Mouse (Mus musculus): ENCODE measurements at regions not wholly inside any gene's neighbourhood (a gene's known extent, or its start where the extent isn't known, plus 50 kb on each side); places are given as distances from the start of the nearest gene placed in this dataset.

GRCm38 (mm10) chr10:115722589-115722988 is 94.0 kb upstream of the Tspan8 start:
- Histone ChIP-seq H3K27ac (ENCODE audit: control insufficient read depth, low read depth, low read length) (no peak overlapping the region), H3K4me3 (ENCODE audit: control insufficient read depth in 1 of 2, insufficient read depth in 1 of 2, low read depth in 2 of 2, low read length in 2 of 2) (no peak overlapping the region), H3K4me1 (ENCODE audit: control insufficient read depth in 1 of 2, insufficient read depth in 2 of 2, low read length in 2 of 2) (no peaks in the 10 kb centered on the region), H3K36me3 (ENCODE audit: control insufficient read depth in 1 of 2, insufficient read depth in 2 of 2, low read length in 2 of 2) (no peaks in the 10 kb centered on the region), H3K27me3 (ENCODE audit: control insufficient read depth in 1 of 2, insufficient read depth in 2 of 2, low read length in 2 of 2) (no peaks in the 10 kb centered on the region), H3K9me3 (replicated peaks; ENCODE audit: insufficient read depth, low read length) (no peaks in the 10 kb centered on the region), H3K79me2 (ENCODE audit: control insufficient read depth, insufficient read depth, low read length, poor library complexity) (no peaks in the 10 kb centered on the region), H3K9ac (ENCODE audit: control insufficient read depth, low read depth, low read length, poor library complexity, severe bottlenecking) (no peak overlapping the region)
- DNase-seq (ENCODE audit: low read depth, low spot score), result no peak
- TF ChIP-seq E2F4 (IDR thresholded peaks at IDR 0.05; ENCODE audit: borderline replicate concordance, low read depth, low read length) (no peak), NRF1 (IDR thresholded peaks at IDR 0.05; ENCODE audit: insufficient read depth, low read depth, low read length, poor library complexity, severe bottlenecking) (no peak), SIN3A (IDR thresholded peaks at IDR 0.05; ENCODE audit: low read length) (no peak), MAZ (IDR thresholded peaks at IDR 0.05; ENCODE audit: low read depth, low read length) (no peak), MYC (IDR thresholded peaks at IDR 0.05; ENCODE audit: low read depth, low read length) (no peak), KAT2A (conservative IDR thresholded peaks at IDR 0.05; ENCODE audit: low read depth, low read length) (no peak), MXI1 (IDR thresholded peaks at IDR 0.05; ENCODE audit: low read depth, low read length) (no peak), HCFC1 (IDR thresholded peaks at IDR 0.05; ENCODE audit: low read depth, low read length) (no peak), USF2 (IDR thresholded peaks at IDR 0.05; ENCODE audit: borderline replicate concordance in 1 of 2, insufficient read depth in 1 of 2, low read depth in 1 of 2, low read length in 2 of 2) (no peak)

DNA sequence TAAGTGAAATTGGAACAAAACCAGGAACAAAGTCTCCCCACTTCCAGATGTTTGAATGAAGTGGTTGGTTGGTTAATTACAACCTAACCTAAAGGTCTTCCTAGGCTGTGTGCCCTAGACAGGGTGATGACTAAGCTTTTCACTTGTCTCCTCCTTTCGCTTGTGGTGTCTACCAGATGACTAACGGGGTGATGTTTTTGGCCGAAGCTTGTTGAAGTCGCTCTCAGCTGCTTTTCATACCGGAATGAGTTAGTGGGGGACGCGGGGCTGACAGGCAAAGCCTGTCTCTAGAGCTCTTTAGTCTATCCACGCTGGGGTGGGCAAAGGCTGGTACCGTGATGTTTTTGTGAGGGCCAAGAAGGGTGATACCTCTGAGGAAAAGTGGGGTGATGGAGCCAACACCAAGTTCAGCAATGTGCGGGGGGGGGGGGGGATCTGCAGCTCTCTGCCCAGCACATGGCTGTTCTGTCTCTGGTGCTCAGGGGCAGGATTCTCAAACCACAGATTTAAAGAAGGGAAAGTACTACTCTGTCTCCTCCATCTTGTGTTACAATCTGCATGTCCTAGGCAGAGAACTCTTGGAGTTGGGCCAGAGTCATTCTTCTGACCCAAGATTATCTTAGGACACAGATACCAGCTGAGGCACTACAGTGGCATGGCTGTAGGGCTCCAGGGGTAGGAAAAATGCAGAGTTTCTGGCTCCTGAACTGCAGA is 73.8 kb upstream of the Tspan8 start:
- H3K79me2 ChIP-seq (ENCODE audit: control insufficient read depth, insufficient read depth, low read length, poor library complexity), result no peaks in the 10 kb centered on the region
- no peak overlapping the region for H3K27ac ChIP-seq (ENCODE audit: control insufficient read depth, low read depth, low read length)
- H3K9ac ChIP-seq (ENCODE audit: control insufficient read depth, low read depth, low read length, poor library complexity, severe bottlenecking), result no peak overlapping the region
- no peak overlapping the region for H3K4me3 ChIP-seq (ENCODE audit: control insufficient read depth in 1 of 2, insufficient read depth in 1 of 2, low read depth in 2 of 2, low read length in 2 of 2)
- no peak for TF ChIP-seq NELFE (IDR thresholded peaks at IDR 0.05; ENCODE audit: low read depth, low read length)
- TF ChIP-seq MYB (IDR thresholded peaks at IDR 0.05; ENCODE audit: low read depth, low read length), result no peak
- no peaks in the 10 kb centered on the region for H3K36me3 ChIP-seq (ENCODE audit: control insufficient read depth in 1 of 2, insufficient read depth in 2 of 2, low read length in 2 of 2)
- no peaks in the 10 kb centered on the region for H3K4me1 ChIP-seq (ENCODE audit: control insufficient read depth in 1 of 2, insufficient read depth in 2 of 2, low read length in 2 of 2)
- no peaks in the 10 kb centered on the region for H3K27me3 ChIP-seq (ENCODE audit: control insufficient read depth in 1 of 2, insufficient read depth in 2 of 2, low read length in 2 of 2)
- no peaks in the 10 kb centered on the region for H3K9me3 ChIP-seq (replicated peaks; ENCODE audit: insufficient read depth, low read length)
- no peak for DNase-seq (ENCODE audit: low read depth, low spot score)

- TF ChIP-seq UBTF (IDR thresholded peaks at IDR 0.05; ENCODE audit: borderline replicate concordance, insufficient read depth, low read depth, low read length) (no peak), MYC (IDR thresholded peaks at IDR 0.05; ENCODE audit: low read depth, low read length) (no peak), TAL1 (IDR thresholded peaks at IDR 0.05; ENCODE audit: low read length) (no peak), MAX (IDR thresholded peaks at IDR 0.05; ENCODE audit: low read length) (no peak), MAFK (IDR thresholded peaks at IDR 0.05; ENCODE audit: borderline replicate concordance, low read depth, low read length) (no peak), CHD2 (IDR thresholded peaks at IDR 0.05; ENCODE audit: low read length) (no peak), ZC3H11A (IDR thresholded peaks at IDR 0.05; ENCODE audit: low read depth, low read length) (no peak), NELFE (IDR thresholded peaks at IDR 0.05; ENCODE audit: low read depth, low read length) (no peak), SMC3 (IDR thresholded peaks at IDR 0.05; ENCODE audit: low read depth, low read length) (no peak), HCFC1 (IDR thresholded peaks at IDR 0.05; ENCODE audit: low read depth, low read length) (no peak), MAZ (IDR thresholded peaks at IDR 0.05; ENCODE audit: low read depth, low read length) (no peak), E2F4 (IDR thresholded peaks at IDR 0.05; ENCODE audit: borderline replicate concordance, low read depth, low read length) (no peak), NRF1 (IDR thresholded peaks at IDR 0.05; ENCODE audit: insufficient read depth, low read depth, low read length, poor library complexity, severe bottlenecking) (no peak), ZMIZ1 (IDR thresholded peaks at IDR 0.05; ENCODE audit: low read depth, low read length) (no peak), RCOR1 (IDR thresholded peaks at IDR 0.05; ENCODE audit: low read depth, low read length) (no peak), POLR2AphosphoS5 (IDR thresholded peaks at IDR 0.05; ENCODE audit: borderline replicate concordance, low read depth, low read length) (no peak)
- Histone ChIP-seq H3K4me1 (ENCODE audit: control insufficient read depth in 1 of 2, insufficient read depth in 2 of 2, low read length in 2 of 2) (no peaks in the 10 kb centered on the region), H3K4me3 (ENCODE audit: control insufficient read depth in 1 of 2, insufficient read depth in 1 of 2, low read depth in 2 of 2, low read length in 2 of 2) (no peak overlapping the region), H3K9me3 (replicated peaks; ENCODE audit: insufficient read depth, low read length) (no peaks in the 10 kb centered on the region), H3K27ac (ENCODE audit: control insufficient read depth, low read depth, low read length) (no peak overlapping the region), H3K79me2 (ENCODE audit: control insufficient read depth, insufficient read depth, low read length, poor library complexity) (no peaks in the 10 kb centered on the region), H3K36me3 (ENCODE audit: control insufficient read depth in 1 of 2, insufficient read depth in 2 of 2, low read length in 2 of 2) (no peaks in the 10 kb centered on the region), H3K27me3 (ENCODE audit: control insufficient read depth in 1 of 2, insufficient read depth in 2 of 2, low read length in 2 of 2) (no peaks in the 10 kb centered on the region), H3K9ac (ENCODE audit: control insufficient read depth, low read depth, low read length, poor library complexity, severe bottlenecking) (no peak overlapping the region)
- no peak for DNase-seq (ENCODE audit: low read depth, low spot score)
Observed at GRCm38 (mm10) chr10:115749844-115750243, 66.8 kb upstream of the Tspan8 start.
